Mouse (Mus musculus) granulocyte monocyte progenitor cell, adult 5-6 weeks (primary cell): Measurements from ENCODE around the gene 2510002D24Rik. TPM values are rescaled to one million over a fixed set of nuclear protein-coding genes. Genes with fewer than 3 reads are reported as not detected.
A peak's percentile ranks its signal among the peaks of the same experiment; 100 is the strongest.

ENCODE experiments used
- ATAC-seq: replicated peaks from 2 replicates; pipeline ENCODE4 v1.8.0; 2016; ENCODE audit warnings: mild to moderate bottlenecking, moderate TSS enrichment, inconsistent platforms; ENCODE audit not compliant: poor library complexity, severe bottlenecking
- total RNA-seq, 2 experiments: library from RNA; stranded (forward) in 1 of 2; stranded (reverse) in 1 of 2; fragments of 200-712, 200-1000 nt in 1 of 2; fragments of >200 nt in 1 of 2; fragmentation: Nextera tagmentation in 1 of 2; gene quantifications; 2 replicates each; pipeline ENCODE4 v1.2.3; 2014 to 2017

The 2510002D24Rik gene
- total RNA-seq (2014; fragmentation: Nextera tagmentation) (14.4 and 20.7 TPM in 2 replicates), total RNA-seq (2017) (22.0 and 25.5 TPM in 2 replicates)

DNA sequence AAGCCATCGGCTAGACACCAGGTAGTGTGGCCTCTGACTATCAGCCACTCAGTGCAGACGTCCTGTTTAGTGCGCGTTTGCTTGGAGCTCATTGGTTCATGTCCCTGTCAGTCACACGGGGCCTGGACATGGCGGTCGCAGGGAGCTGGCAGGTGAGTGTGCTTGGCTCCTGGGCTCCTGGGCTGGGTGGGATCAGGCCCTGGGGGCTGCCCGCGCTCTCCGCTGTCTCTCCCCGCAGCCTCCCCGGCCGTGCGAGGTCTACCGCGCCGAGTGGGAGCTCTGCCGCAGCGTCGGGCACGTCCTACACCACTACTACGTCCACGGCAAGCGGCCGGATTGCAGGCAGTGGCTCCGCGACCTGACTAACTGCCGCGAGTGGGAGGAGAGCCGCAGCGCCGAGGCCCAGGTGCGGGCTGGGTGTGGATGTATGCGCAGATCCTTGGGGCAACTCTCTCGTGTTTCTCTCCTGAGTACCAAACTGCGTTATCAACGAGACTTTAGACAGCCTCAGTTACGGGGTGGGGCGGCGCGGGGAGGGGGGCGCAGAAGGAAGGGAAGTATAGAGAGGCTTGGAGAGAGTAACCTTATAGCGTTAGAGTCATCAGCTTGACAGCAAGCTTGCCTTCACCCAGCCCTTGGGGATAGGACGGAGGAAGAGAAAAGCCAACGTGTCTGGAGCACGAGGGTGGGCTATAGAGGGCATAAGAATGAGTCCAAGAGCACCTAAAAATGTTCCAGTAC is at the start of gene 2510002D24Rik, which contains the start of gene Gm28539:
TSS of gene 2510002D24Rik (plus strand) at position 111 of the 741 bp plus-strand sequence.
TSS of gene Gm28539 (plus strand) at position 117 of the 741 bp plus-strand sequence.
- ATAC-seq: peak; percentile 93

DNA sequence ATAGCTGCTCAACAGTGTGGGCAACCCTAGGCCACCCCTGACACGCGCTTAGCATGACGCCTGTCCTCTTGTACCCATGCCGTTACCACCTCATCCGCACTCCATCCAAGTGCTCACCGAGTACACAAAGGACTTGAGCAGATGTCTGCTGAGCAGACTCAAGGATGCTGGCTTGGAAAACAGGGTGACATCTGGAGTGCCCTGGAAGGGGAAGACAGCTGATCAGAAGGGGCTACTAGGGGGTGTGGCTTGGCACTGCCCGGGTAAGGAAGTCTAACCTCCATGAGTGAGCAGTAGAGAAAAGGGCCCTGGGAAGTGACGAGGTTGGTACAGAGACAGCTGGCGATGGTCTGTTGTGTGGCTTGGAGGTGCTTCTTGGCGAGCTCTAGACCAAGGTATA is 49.7 kb upstream of the 2510002D24Rik start:
- ATAC-seq: no peak

DNA sequence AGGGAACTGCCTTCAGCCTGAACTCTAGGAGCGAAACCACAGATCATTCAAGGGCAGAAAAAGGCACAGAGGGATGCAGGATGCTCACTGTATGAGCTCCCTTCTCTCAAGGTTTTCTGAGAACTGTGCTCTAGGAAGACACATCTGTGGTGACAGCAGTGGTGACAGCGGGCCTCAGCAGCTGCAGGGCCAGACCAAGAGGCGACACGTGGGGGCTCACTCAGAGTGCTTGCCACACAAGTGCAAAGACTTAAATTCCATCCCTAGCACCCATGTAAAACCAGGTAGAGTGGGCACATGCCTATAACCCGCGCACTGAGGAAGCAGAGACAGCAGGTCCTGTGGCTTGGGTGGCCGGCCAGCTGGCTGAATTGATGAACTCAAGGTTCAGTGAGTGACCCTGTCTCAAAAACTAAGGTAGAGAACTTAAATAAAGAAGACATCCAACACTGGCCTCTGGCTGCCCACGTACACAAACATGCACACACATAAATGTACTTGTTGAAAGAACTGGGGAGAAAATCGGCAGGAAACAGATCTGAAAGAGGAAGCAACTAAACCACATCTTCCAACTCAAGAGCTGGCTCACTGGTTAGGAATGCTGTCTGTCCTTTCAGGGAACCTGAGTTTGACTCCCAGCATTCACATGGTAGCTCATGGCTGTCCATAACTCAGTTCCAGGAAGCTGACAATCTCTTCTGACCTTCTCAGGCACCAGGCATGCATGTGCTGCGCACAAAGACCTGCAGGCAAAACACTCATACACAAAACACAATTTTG is 47.6 kb upstream of the 2510002D24Rik start:
- ATAC-seq: peak; percentile 54

DNA sequence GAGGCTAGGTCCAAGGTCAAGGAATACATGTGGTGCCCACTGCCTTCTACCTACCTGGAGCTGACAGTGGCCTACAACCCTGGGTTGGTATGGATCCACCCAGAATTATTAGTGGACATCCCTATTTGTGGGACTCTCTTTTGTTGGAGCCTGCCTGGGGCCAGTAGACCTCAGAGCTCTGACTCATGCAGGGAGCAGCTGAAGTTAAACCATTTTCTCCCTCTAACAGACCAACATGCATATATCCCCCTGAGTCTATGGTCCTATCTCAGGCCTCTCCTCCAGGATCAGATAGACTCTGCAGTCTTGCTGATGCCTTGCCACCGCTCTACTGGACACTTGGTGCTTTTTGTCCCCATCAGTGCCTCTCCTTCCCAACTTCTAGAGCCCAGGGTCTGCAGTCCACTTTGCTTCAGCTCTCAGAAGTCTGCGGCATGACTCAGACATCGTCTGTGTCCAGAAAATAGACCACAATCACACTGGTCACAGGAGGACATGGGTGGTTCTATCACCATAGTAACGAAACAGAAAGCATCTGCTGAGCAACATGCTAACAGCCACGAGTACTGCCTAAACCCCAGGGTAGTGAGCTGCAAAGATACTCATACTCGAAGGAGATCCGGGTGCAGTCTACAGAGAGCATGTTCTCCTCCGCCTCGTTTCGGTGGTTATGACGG is 41.0 kb upstream of the 2510002D24Rik start:
- no peak for ATAC-seq

DNA sequence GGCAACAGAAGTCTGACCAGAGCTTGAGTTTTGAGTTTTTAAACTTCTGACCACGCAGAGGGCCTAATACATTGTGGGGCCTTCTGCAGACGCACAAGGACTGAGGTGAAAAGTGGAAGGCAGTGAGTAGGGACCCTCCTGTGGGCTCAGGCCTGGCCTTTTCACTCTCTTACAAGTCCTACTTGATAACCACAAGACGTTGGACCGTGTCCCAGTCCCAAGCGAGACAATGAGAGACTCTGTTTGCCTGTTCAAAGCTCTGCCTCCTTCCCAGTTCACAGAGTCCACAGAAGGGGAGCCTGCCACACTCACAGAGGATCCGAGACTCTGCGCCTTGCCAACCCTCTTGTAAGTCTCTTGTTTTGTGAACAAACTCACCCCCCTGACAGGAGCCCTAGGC is 39.7 kb upstream of the 2510002D24Rik start:
- ATAC-seq: no peak

DNA sequence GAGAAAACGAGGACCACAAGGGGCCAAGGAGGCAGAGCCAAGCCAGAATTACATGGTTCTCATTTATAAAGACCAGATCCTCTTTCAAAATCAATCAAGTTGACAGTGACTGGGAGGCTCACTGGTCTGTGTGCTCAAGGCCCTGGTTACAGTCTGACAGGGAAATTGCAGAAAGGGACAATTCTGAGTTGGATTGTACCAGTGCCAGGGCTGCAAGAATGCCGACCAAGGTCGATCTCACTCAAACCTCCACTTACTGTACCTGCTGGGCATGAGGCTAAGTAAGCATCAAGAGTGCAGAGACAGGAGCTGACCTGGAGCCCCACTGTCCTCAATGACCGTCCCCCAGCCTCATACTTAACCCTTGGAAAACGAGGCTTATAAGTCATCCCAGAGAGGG is 38.2 kb upstream of the 2510002D24Rik start:
- ATAC-seq: no peak

DNA sequence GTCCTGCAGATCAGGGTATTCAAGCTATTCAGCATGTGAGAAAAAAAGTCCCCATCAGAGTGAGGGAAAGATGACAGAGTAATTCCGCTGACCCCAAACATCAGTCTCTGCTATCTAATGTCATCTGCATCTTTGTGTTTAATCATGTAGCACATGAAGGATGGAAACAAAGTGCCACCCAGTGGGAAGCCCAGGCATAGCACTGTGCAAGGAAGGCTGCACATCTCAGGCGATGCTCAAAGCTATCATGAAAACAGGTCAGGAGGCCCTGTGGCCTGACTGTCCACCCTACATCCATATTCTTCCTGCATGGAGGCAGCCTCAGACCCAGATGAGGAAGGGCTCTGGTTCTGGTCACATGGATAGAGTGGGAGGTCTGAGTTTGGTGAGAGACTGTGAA is 37.5 kb upstream of the 2510002D24Rik start:
- no peak for ATAC-seq

DNA sequence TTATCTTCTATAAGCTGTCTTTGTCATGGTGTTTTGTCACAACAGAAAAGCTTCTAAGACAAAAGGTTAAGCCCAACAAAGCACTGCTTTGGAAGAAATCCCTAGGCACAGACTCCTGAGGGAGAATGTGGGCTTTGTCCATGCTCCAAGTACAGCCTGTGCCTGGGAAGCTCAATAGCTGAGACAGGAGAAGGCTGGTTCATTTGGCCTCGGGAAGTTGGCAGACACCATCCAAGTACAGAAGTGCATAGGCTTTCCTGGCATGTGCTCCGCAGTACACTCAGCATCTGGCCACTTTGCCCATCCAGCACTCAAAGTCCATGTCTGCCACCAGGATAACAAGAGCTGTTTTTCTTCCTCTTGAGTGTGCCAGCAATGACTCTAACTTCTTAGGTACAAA is 30.6 kb upstream of the 2510002D24Rik start:
- ATAC-seq: no peak

DNA sequence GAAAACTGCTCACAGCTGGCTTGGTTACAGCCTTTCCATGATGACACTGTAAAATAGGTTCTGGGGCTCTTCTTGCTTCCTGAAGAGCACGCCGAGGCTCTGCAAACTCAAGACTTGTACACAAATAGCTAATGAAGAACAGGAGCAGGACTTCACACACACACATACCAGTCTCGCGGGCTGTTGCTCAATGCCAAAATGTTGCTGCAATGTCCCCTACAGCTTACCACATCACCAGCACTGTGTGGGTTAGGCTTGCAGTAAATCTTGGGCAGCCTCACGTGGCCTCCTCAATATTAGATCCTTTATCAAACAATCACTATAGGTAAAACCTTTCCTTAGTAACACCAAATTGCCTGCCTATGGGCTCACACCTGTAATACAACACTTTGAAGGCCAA is 27.4 kb upstream of the 2510002D24Rik start:
- ATAC-seq: peak; percentile 59

DNA sequence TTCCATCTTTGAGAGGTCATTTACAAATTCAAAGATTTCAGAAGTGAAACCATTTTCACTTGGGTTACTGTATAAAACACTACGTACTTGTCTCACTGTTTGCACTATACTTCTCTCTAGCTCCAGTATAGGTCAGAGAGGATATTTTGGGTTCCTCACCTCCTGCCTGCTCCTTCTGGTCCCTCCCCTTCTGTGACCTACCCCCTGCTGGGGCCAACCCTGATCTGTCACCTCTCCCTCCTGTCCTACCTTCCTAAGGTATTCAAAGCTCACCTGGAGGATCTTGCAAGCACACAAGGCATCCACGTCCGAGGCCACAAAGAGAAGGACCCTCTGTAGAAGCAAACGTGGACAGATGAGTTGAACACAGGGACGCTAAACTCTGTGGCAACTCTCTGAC is 25.3 kb upstream of the 2510002D24Rik start:
- peak; percentile 21; the same call in 1 of the 2 replicates for ATAC-seq

DNA sequence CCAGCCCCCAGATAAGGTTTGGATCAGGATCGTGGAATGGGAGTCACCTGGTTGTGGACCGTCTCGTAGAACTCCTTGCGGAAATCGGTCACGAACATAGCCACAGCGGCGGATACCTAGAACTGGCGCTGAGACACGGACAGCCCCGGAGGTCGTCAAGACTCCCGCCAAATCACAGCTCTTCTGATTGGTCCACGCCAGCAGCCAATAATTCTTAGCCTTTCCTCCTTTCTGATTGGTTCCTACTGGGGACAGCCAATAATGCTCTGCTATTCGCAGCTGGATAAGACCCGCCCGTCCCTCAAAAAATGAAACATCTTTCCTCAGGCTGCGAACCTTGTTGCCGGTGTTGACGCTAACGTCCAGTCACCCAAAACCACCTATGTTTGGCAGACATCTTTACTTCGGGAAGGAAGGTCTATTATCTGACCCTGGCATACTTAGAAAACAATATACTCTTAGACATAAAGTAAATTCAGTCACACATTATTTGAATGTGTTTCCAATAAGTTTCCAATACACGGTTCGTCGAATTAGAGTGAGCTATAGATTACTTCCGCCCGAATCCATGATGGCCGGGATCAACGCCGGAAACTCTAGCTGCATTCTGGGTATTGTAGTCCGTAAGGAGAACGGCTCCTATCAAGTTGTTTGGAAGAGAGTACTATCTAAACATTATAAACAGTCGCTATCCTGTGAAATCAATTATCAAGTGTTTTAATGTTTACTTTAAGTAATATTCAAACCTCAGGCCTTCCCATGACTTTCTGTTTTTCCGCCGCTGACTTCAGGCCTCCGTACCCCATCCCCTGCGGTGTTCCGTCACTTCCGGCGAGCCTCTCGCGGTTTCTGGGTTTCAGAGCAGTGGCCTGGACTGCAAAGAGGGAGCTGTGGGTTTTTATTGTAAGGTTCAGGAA is 24.7 kb upstream of the 2510002D24Rik start, which contains the start of the genes Ufd1 and Cdc45:
TSS of gene Ufd1 (plus strand) at position 312 of the 917 bp plus-strand sequence.
TSS of gene Cdc45 (minus strand) at position 520 of the 917 bp plus-strand sequence.
- ATAC-seq: peak; percentile 75

DNA sequence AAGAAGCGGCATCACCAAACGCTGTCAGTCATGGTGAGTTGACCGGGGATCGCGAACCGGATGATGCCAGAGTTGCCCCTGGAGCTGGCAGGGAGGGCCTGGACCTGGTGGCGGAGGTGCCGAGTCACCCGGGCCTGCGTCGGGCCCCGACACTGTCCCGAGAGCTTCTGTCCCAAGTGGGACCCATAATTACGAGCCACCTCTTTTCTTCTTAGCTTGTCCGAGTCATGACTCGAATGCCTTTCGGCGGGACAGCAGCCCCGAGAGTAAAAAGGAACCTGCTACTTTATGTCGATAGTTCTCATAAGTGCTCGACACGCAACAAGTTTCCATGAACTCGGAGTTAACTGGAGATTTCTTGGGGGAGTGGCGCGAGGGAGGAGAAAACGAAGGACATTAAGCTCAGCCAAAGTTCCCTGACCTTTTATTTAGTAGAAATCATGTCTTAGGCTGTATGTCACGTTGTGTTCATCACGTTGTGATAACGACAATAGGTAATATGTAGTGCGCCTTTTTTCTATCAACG is 23.9 kb upstream of the 2510002D24Rik start:
- no peak for ATAC-seq

DNA sequence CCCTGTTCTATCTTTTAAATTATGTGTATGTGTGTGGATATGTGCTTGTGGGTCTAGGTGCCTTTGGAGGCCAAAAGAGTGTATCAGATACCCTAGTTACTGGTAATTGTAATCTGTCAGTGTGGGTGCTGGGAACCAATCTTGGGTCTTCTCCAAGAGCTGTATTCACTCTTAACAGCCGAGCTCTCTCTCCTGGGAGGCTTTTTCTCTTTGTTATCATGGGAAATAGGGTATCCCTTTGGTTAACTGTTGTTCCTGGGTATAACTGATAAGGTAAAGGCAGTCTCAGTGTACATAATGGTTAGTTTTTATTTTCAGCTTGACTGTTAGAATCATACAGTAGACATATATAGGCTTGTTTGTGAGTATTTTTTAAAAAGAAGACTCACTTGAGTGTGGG is 14.0 kb upstream of the 2510002D24Rik start:
- ATAC-seq: no peak

DNA sequence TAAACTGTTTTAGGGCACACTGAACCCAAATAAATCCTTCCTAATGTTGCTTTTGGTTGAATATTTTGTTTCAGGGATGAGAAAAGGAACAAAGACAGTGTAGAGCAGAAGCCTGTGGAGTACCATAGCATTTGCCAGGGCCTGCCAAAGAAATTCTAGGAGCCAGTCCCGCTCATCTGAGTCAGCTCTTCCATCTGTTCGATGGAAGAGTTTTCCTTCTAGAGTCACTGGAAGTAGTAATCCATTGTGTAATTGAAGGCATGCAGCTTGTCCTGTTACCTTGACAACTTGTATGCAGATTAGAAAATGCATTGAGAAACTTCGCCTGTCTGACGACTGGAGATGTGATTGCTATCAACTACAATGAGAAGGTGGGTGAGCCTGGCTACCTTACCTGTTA is 13.5 kb upstream of the 2510002D24Rik start:
- ATAC-seq: no peak

DNA sequence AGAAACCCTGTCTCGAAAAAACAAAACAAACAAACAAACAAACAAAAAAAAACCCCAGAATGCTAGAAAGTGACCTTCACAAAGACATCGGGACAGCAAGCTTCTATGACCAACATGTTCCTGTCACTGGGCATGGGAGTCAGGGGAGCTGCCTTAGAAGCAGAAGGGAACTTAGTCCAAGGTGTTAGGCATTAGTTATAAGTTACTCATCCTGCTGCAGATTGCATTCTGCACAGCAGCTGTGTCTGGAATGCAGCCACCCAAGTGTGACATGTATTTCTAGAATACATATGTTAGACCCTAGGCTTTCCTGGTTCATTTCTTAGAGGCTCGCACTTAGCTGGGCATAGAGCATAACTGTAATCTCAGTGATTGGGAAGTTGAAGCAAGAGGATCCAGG is 7.7 kb upstream of the 2510002D24Rik start:
- ATAC-seq: no peak

DNA sequence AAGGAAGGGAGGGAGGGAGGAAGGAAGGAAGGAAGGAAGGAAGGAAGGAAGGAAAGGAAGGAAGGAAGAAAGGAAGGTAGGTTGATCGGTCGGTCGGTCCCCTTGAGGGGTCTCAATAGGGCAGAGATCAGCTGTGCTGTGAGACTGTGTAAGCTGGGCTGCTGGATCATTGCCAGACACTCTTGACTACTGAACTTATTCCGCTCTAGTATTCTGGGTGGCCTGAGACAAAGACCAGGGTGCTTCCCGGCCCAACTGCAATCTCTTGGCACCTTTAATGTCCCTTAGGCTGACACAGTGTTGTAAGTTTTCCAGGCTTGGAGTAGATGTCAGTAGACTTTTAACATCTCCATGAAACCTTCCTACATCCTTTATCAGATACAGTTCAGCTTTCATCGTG is 7.3 kb upstream of the 2510002D24Rik start:
- ATAC-seq: no peak

DNA sequence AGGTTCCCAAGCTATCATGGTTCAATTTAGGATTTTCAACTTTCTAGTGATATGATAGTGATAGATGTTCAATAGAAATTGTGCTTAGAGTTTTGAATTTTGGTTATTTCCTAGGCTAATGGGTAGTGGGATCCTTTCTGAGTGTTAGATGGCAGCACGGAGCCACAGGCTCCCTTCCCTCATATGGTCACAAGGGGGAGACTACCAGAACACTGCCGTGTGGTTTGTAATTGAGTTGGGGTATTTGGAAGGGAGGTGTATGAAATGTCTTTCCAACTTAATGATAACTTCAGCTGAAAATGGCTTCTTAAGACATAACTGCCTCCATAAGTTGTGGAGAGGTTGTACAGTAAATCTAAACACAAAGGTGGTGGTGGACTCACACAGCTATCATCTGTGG is 2.9 kb upstream of the 2510002D24Rik start:
- ATAC-seq: no peak

DNA sequence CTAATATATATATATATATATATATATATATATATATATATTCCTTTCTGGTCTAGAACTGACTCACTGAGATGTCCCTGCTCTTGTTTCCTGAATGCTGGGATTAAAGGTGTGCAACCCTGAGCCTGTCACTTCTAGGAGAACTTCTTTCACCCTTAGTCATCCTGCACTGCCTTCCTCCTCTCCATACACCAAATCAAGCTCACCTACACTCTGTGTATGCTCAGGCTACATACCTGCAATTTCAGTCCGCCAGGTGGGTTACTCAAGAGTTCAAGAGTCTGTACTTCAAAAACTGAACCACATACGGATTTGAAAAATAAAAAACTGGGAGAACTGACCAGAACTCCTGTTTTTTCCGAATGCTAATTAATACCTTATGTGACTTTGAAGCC is 308 bp upstream of the 2510002D24Rik start:
- ATAC-seq: no peak

DNA sequence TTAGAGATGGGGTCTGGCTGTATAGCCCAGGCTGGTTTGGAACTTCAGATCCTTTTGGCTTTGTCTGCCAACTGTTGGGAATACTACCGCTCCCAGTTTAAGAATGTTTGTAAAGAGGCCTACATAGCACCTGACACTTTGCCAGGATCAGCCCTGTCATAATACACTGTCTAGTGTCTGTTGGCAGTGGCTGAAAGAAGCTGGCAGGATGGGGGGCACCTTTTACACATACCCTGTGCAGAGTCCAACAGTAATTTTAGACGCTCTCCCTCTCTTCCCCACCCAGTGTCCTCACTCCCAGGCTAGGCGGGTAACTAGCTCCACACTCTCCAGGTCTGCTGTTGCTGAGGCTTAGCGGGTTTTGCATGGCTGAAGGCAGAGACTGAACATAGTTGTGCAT is 2.0 kb downstream of the 2510002D24Rik start:
- no peak for ATAC-seq
